Mouse (Mus musculus) cerebellum, adult (tissue): ENCODE data around the gene Hoxb5.

Experiments
- ATAC-seq: cut with Nextera tagmentation; 2 replicates; pipeline ENCODE4 v1.9.2; 2017; ENCODE audit warnings: mild to moderate bottlenecking, moderate library complexity, mixed read lengths; ENCODE audit not compliant: insufficient number of reproducible peaks, low FRiP score, low TSS enrichment

Hoxb5 gene

GRCm38 (mm10) chr11:96316696-96317607 is 13.8 kb downstream of the Hoxb5 start:
- no peak for ATAC-seq

DNA sequence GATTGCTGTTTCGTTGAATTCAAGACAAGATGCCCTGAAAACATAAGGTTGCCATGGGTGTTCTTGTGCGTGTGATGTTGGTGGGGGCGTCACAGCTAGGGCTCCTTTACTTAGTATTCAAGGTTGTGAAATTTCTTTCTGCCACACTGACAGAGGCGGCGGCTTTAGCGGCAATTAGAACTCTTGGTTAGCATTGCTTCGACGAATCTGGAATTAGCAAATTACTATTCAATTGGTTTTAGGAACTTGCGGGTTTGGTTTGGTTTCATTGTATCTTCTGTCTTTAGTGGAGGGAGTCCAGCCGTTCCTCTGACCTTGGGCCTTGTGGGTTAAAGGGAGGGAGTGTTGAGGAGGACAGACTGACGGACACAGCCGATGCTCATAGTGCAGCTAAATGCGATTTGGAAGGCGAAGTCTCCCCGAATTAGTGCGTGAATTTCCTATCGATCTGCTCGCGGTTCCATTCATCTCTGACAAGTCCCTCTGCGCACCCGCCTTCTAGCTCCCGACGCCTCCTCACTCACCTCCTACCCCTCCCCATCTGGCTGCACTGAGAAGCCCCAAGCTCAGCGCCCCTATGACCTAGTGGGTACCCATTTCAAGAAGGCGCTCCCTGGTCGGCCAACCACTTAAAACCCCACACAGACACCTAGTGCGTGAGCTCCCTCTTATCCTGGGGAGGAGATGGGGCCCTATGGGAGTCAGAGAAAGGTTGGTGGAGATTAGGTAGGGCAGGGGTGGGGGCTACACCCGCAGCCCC is 14.7 kb downstream of the Hoxb5 start, which contains the start of gene Hoxb4:
Gene Hoxb4, plus strand, starts transcription at position 660 of the 760 bp plus-strand sequence.
- ATAC-seq, result no peak

DNA sequence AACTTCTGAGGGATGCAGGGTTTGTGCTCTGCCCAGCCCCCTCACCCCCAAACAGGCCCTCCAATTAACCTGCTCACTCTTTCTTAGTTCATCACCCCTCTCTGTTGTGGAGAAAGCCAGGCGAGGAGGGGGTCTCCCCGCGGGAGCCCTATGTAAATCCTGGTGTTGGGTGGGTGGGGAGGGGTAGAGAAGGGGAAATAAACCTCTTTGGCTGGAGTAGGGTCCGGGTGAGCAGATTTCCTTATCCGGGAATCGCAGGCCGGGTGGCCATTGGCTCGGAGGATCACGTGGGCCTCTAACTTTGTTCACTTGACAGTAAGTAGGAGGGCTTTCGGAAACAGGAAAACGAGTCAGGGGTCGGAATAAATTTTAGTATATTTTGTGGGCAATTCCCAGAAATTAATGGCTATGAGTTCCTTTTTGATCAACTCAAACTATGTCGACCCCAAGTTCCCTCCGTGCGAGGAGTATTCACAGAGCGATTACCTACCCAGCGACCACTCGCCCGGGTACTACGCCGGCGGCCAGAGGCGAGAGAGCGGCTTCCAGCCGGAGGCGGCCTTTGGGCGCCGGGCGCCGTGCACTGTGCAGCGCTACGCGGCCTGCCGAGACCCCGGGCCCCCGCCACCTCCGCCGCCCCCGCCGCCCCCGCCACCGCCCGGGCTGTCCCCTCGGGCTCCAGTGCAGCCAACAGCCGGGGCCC is 15.4 kb downstream of the Hoxb5 start:
- no peak for ATAC-seq

DNA sequence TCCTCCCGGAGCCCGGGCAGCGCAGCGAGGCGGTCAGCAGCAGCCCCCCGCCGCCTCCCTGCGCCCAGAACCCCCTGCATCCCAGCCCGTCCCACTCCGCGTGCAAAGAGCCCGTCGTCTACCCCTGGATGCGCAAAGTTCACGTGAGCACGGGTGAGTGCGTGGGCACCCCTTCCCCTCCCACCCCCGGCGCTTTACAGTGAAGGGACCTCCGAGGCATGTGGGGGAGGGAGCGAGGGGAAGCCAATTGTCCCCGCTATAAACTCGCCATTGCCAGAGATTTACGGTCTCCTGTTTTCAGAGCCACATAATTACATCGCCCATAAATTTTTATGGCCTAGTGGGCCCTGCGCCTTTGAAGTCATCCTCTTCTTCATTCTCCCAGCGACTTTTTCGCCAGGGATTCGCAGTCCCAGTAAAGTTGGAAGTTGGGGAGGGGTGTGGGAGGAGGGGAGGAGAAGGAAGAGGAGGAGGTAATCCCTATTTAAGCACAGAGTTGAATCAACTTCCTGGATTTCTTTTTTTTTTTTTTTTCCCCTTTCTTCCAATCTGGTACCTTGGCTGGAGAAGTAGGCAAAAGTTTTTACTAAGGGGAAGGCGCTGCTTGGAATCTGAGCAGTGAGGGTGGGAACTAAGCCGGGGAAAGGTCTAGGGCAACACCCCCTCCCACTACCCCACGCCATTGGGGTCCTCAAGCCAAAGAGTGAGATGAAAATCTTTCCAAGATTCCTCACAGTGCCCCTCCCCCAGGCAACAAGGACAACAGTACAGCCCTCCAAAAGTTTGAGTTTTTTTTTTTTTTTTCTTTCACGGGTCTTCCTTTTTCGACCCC is 16.2 kb downstream of the Hoxb5 start:
- no peak for ATAC-seq

- ATAC-seq, result no peak
These were observed 16.8 kb downstream of the Hoxb5 start for GRCm38 (mm10) chr11:96319910-96320309.

DNA sequence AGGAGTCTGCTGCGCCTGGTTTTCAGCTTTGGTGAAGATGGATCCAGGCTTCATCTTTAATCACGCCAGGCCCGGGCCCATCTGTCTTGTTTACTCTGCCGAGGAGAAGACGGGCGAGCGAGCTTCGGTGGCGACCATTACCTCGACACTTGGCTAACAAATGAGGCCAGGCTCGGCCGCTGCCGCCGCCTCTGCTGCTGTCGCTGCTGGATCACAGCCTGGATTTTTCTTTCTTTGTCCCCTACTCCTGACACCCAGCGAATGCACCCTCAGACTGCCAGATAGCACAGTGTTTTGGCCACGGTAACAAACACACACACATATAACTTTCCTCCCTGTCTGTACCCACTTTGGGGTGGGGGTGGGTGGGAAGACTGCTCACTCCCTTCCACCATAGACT is 17.6 kb downstream of the Hoxb5 start:
- ATAC-seq, result no peak

- ATAC-seq, result no peak
These were observed 18.7 kb downstream of the Hoxb5 start for GRCm38 (mm10) chr11:96321846-96322245.

DNA sequence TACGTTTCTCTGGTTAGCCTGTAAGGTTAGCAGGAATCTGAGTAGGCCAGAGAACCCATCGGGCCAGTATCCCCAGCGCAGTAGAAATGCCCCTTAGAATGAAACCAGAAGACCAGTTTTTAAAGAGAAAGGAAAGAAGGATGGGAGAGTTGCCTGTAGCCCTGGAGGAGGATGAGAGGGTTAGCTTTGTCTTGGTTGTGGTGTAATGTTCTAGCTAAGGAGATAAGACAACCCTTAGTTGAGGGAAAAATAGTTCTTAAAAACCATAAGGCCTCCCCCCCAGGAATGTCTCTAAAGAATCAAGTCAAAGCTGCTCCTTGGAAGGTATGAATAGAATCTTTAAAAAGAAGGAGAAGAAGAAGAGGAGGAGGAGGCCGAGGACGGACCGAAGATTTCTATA is 19.6 kb downstream of the Hoxb5 start:
- no peak for ATAC-seq

GRCm38 (mm10) chr11:96323154-96323553 is 20.0 kb downstream of the Hoxb5 start, which contains the start of gene Hoxb3:
Gene Hoxb3, plus strand, starts transcription at chr11:96323326.
- ATAC-seq, result no peak

DNA sequence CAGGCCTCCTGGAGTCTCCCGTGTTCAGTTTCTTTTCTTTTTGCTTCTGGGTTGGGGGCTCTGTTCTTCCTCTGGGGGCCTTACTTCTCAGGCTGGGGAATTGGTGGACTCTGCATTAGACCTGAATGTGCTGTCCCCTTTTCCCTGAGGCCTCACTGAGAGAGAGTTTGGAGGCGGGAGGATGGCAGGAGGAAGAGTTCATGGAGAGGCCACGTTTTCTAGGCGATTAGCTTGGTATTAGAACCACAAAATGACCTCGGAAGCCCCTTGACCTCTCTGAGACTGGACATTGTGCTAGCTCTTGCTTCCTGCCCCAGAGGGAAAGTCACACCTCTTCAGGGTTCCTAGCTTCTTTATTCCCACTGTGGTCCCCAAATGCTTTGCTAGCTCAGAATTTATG is 21.0 kb downstream of the Hoxb5 start:
- ATAC-seq, result no peak

DNA sequence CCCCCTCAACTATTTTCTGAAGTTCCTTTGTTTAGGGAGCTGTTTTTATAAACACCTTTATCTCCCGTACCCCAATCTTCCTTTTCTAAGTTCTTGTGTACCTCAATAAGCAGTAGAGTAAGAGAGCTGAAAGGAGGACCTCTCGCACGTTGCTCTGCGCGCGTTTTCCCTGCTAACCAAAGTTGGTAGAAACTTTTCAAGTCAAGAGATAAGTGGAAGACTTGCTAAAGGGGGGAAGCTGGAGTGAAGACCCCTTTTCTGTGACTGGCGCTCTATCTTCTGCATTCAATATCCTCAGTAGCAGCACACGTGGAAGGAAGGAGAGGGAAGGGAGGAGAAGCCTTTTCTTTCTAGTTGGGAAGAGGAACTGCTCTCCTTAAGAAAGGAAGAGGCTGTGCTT is 21.8 kb downstream of the Hoxb5 start:
- ATAC-seq, result no peak

DNA sequence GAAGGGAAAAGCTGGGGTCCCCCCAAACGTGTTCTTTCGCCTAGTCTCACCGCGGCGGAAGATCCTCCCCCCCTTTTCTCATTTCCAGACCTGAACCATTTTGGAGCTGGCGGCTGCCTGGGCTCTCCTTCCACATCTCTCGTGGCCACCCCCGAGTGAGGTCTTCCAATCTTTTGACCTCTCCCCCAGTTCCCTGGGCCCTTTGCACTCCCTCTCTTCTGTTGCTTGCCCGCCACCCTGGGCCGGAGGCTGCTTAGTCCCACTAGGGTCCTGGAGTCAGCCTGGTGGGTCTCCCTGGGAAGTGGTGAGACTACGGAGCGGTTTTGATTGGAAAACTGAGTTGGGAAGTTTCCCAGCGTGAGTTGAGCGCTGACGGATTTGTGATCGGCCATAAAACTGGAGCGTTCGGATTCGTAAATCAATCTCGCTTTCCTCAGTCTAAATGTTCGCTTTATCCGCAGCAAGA is 22.6 kb downstream of the Hoxb5 start:
- ATAC-seq, result no peak

DNA sequence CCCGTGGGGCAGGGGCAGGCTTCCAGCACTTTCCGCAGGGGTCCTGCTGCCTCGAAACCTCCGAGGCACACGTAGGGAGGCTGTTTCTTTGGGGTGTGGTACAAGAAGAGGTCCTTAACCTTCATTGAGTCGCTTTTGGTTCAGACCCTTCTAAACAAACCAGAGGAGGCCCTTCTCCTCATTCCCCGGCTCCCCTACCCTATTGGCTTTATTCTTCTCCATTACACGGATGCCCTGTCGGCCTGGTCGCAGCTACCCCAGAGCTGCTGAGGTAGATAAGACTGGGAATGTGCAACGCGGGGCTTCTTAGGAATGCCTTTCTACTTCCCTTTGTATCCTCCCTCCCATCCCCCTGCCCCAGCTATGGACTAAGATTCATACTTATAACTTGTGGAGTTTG is 23.6 kb downstream of the Hoxb5 start:
- ATAC-seq, result no peak

DNA sequence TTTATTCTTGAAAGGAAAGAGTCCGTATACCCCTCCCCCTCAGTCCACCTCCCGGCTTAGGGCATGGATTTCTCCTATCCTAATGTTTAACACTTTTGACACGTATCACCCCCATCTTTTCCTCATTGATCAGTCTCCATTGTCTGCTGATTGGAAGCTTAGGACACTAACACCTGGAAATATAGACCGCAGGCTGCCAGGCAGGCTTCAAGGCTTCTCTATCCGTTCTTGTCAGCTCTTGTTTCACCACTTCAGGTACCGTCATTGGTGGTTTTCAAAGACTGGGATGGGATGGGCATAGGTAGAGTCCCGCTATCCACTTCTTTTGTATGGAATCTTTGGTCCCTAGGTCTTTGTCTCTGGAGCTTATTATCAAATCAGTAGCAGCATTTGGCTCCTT is 24.0 kb downstream of the Hoxb5 start:
- no peak for ATAC-seq

DNA sequence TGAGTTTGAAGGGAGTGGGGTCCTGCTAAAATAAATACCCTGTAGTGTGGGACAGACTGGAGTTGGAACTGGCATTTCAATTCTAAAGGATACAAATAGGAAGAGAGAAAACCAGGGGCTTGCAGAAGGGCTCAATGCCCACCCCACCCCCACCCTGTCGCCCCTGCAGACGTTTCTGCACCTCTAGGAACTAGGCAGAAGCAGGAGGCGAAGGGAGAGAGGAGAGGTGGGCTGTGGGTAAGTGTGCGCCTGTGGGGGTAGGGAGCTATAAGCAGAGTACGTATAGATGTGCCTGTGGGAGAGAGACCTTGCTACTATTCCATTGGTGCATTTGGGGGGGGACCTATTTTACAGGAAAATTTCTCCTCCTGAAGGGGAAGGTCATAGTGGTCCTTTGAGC is 24.6 kb downstream of the Hoxb5 start:
- ATAC-seq, result no peak

DNA sequence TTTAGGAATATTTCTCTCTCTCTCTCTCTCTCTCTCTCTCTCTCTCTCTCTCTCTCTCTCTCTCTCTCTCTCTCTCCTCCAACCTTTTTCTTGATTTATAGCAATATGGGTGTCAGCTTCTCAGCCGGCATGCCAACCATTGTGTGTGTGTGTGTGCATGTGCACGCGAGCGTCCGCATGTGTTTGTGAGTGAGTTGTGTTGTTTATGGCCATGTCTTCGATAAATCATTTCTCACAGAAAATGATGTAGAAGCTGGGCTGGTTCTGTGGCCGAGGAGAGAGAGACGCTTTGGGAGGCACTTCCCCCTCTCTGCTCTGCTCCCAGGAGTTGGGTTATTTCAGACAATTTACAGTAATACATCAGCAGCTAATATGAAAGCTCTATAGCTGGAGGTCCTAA is 25.5 kb downstream of the Hoxb5 start:
- ATAC-seq, result no peak

DNA sequence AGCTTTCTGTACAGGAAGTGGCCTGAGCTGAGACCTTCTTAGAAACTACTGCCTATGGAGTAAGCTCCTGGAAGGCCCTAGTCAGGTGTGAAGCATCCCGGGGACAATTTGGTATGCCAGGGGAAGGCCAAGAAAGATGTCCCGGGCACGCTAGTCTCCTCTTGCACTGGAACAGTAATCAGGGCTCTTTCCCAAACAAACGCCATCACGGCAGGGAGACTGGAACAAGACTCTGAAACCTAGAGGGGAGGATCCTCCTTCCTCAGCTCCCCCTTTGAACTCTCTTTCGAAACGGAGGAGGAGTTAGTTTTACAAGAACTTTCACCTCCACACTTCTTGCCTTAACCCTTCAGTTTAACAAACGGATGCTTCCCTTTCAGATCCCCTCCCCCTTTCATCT is 29.0 kb downstream of the Hoxb5 start:
- ATAC-seq, result no peak

GRCm38 (mm10) chr11:96332618-96333032 is 29.5 kb downstream of the Hoxb5 start:
- ATAC-seq, result no peak

GRCm38 (mm10) chr11:96333241-96334001 is 30.3 kb downstream of the Hoxb5 start:
- no peak for ATAC-seq
